Mouse (Mus musculus) brown adipose tissue, adult 24 weeks (tissue): ENCODE results near the gene Cd63. TPM values are rescaled to one million over a fixed set of nuclear protein-coding genes. Genes with fewer than 3 reads are reported as not detected.
A peak's percentile ranks its signal among the peaks of the same experiment; 100 is the strongest.

Experiments used
- H3K27ac ChIP-seq: fragments of 200-500 bp; replicated peaks from 2 replicates; pipeline ENCODE4 v1.5.1; 2012; ENCODE audit warnings: low read depth, mild to moderate bottlenecking, low read length
- H3K4me1 ChIP-seq: fragments of 200-500 bp; 2 replicates; pipeline ENCODE4 v1.6.1; 2012; ENCODE audit warnings: low read length, mixed read lengths; ENCODE audit not compliant: control insufficient read depth, insufficient read depth, insufficient read length
- H3K4me3 ChIP-seq: fragments of 200-500 bp; 2 replicates; pipeline ENCODE4 v1.5.1; 2012; ENCODE audit warnings: low read depth, mild to moderate bottlenecking, low read length, moderate library complexity; ENCODE audit not compliant: insufficient read depth
- polyA plus RNA-seq: library from polyadenylated mRNA; stranded (reverse); fragments of >200 nt; gene quantifications from 2 replicates; pipeline ENCODE4 v1.2.4, GENCODE M21; 2012; ENCODE audit not compliant: missing spikeins, insufficient read depth, insufficient read length

Gene Cd63
- polyA plus RNA-seq, 1 experiment = 59.5 TPM

GRCm38 (mm10) chr10:128895952-128896693, 4.7 kb upstream of the Cd63 start:
- H3K27ac ChIP-seq = no peak overlapping the region
- no peak overlapping the region for H3K4me3 ChIP-seq
- no peaks in the 10 kb centered on the region for H3K4me1 ChIP-seq

DNA sequence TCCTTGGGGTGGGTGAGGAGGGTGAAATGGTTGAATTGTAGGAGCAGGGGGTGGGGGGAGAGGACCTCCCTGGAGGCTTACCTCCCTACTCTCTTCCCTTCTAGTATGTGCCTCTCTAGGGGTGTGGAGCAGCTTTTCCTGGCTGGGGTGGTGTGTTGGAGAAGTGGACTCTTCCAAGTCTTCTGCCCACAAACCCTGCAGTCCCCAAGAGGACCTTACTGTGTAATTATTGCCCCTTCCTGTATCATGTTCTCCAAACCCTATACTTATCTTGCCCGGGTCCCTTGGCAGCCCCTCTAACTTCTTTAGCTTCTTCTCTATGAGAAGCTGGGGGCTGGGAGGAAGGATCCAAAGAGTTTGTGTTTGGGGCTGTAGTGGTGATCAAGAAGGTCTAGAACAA, 4.0 kb upstream of the Cd63 start:
- no peak overlapping the region for H3K27ac ChIP-seq
- no peak overlapping the region for H3K4me3 ChIP-seq
- H3K4me1 ChIP-seq = no peaks in the 10 kb centered on the region

- Histone ChIP-seq H3K4me3 (no peak overlapping the region), H3K27ac (no peak overlapping the region), H3K4me1 (no peaks in the 10 kb centered on the region)
Measured at GRCm38 (mm10) chr10:128897501-128897900, 3.3 kb upstream of the Cd63 start.

- no peaks in the 10 kb centered on the region for H3K4me1 ChIP-seq
- no peak overlapping the region for H3K4me3 ChIP-seq
- H3K27ac ChIP-seq = no peak overlapping the region
Measured at GRCm38 (mm10) chr10:128899759-128900490, 864 bp upstream of the Cd63 start.

DNA sequence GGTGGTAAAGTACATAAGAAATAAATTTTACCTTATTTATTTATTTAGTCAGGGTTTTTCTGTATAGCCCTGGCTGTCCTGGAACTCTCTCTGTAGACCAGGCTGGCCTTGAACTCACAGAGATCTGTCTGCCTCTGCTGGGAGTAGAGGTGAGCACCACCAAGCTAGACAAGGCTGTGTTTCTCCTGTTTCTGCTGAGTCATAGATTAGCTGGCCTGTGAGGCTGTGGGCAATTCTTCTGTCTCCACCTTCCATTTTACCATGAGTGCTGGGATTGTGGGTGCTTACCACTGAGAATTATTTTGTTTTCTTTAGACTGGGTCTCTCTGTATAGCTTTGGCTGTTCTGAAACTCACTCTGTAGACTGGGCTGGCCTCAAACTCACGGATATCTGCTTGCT, 620 bp downstream of the Cd63 start:
- Histone ChIP-seq H3K4me3 (no peak overlapping the region), H3K4me1 (no peaks in the 10 kb centered on the region), H3K27ac (no peak overlapping the region)

DNA sequence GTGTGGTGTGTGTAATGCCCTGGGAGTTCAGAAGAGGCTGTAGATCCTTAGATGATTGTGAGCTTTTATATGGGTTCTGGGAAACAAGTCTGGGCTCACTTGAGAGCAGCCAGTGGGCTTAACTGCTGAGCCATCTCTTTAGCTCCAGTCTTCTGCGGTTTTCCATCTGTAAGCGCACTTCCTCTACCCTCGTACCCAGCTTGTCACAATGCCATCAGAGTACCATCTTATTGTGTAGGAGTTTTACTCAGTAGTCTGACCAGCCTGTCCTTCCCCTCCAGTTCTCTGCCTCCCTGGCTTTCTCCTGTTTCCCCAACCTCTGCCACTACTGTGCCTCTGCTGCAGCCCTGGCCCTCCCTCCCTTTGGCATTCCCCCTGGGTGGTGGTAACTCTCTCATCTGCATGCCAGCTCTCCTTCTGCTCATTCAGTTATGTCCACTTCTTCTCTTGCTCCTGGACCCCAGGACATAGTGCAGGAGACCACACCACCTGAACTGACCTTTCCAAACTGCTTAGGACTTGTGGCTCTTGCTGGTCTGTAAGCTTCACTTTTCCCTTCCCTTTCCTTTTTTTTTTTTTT, 1.7 kb downstream of the Cd63 start:
- Histone ChIP-seq H3K4me1 (no peaks in the 10 kb centered on the region), H3K4me3 (no peak overlapping the region), H3K27ac (no peak overlapping the region)

DNA sequence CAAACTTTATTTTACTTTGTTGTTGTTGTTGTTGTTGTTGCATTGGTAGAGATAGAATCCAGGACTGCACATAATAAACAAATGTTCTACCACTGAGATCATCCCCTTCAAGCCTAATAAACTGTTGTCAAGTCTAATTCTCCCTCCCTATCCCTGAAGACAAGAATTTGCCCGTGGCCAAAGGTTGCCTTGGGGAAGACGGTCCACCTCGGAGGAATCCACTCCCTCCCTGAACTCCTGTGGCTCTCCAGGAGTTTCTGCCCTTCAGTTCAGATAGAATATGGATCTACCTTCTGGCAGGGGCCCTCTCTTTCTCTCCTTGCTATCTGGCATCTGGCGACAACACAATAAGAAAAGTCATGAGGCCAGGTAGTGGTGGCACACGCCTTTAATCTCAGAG, 4.0 kb downstream of the Cd63 start:
- Histone ChIP-seq H3K4me3 (no peak overlapping the region), H3K27ac (no peak overlapping the region), H3K4me1 (no peaks in the 10 kb centered on the region; the same call in 1 of the 2 replicates)

DNA sequence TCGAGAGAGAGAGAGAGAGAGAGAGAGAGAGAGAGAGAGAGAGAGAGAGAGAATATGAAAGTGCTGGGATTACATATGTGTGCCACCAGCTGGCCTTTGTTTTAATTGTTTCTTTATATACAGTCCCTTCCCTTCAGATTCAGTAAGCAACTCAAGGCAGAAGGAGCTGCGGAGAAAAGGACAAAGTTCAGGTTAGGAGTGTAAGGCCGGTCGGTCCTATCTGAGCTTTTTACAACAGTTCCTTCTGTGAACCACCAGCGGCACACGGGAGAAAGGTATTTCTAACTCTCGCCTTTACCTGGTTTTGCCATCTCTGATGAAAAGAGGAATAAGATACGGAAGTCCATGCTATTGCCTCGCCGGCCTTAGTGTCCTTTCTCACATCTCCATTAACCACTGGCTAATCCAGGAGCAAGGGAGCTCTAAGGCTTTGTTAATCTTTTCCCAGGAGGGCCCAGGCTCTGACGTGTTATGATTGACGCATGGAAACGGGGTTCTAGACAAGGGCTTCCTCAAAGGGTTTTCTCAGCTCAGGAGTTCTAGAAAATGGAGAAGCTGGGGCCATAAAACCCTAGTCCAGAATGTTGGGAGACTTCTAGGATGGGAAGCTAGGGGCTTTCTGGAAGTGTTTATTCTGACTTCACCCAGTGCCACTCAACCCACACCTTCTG, 8.1 kb downstream of the Cd63 start:
- Histone ChIP-seq H3K4me3 (peak overlapping the region; percentile 81), H3K27ac (peak overlapping the region; percentile 65), H3K4me1 (peaks cover 2% of the 10 kb centered on the region; the same call in 1 of the 2 replicates)

GRCm38 (mm10) chr10:128909567-128910028, 8.8 kb downstream of the Cd63 start:
- Histone ChIP-seq H3K27ac (peak overlapping the region; percentile 65), H3K4me1 (peaks cover 2% of the 10 kb centered on the region; the same call in 1 of the 2 replicates), H3K4me3 (peak overlapping the region; percentile 81)

- Histone ChIP-seq H3K4me1 (peaks cover 2% of the 10 kb centered on the region; the same call in 1 of the 2 replicates), H3K27ac (peak overlapping the region; percentile 52; the same call in 1 of the 2 replicates), H3K4me3 (peak overlapping the region; percentile 81)
Measured at GRCm38 (mm10) chr10:128910066-128910841, 9.5 kb downstream of the Cd63 start.

- peak overlapping the region; percentile 81 for H3K4me3 ChIP-seq
- no peak overlapping the region for H3K27ac ChIP-seq
- peaks cover 2% of the 10 kb centered on the region; the same call in 1 of the 2 replicates for H3K4me1 ChIP-seq
Measured at GRCm38 (mm10) chr10:128911430-128911829, 10.6 kb downstream of the Cd63 start.

- H3K27ac ChIP-seq = no peak overlapping the region
- no peak overlapping the region for H3K4me3 ChIP-seq
Measured at GRCm38 (mm10) chr10:128912268-128912667, 11.5 kb downstream of the Cd63 start.

GRCm38 (mm10) chr10:128912791-128913190, 12.0 kb downstream of the Cd63 start:
- Histone ChIP-seq H3K27ac (0 out of 2 replicates have a peak overlapping the region, but pooled peaks have one; percentile 2), H3K4me1 (peaks cover 2% of the 10 kb centered on the region; the same call in 1 of the 2 replicates), H3K4me3 (no peak overlapping the region)

More at GRCm38 (mm10) chr10:128912268-128912667, 11.5 kb downstream of the Cd63 start:
- H3K4me1 ChIP-seq = peaks cover 2% of the 10 kb centered on the region; the same call in 1 of the 2 replicates

GRCm38 (mm10) chr10:128913219-128913618, 12.4 kb downstream of the Cd63 start:
- H3K4me1 ChIP-seq = peaks cover 2% of the 10 kb centered on the region; the same call in 1 of the 2 replicates
- H3K4me3 ChIP-seq = no peak overlapping the region
- 0 out of 2 replicates have a peak overlapping the region, but pooled peaks have one; percentile 2 for H3K27ac ChIP-seq
